Mouse (Mus musculus) forebrain, embryonic 11.5 days (tissue): Measurements from ENCODE around the gene Tas2r119. TPM values are rescaled to one million over a fixed set of nuclear protein-coding genes. Genes with fewer than 3 reads are reported as not detected.

Source experiments
- polyA plus RNA-seq: library from polyadenylated mRNA; unstranded; fragments of >200 nt; fragmentation: Nextera tagmentation; extraction: Ambion mirVana; gene quantifications from 2 replicates; pipeline ENCODE4 v1.2.1, GENCODE M21; 2014

Gene Tas2r119
- polyA plus RNA-seq, 1 experiment from 2014 or later = not detected

Other genes starting within 250 kb of the Tas2r119 start
- gene Sema5a, start 67.5 kb downstream of the Tas2r119 start, polyA plus RNA-seq = 14.5 and 16.2 TPM in 2 replicates